Mouse (Mus musculus): ENCODE results near the gene Tmem240. TPM values are rescaled to one million over a fixed set of nuclear protein-coding genes. Genes with fewer than 3 reads are reported as not detected.
A peak's percentile ranks its signal among the peaks of the same experiment; 100 is the strongest.
"Not testable (repeated sequence)": the region's sequence is repeated elsewhere in the genome, so short reads cannot be mapped to it uniquely, and the experiment has no call there.

The Tmem240 gene
- 0.94 and 1.3 TPM in 2 replicates for polyA plus RNA-seq (2015; fragmentation: Nextera tagmentation; extraction: Ambion mirVana)

DNA sequence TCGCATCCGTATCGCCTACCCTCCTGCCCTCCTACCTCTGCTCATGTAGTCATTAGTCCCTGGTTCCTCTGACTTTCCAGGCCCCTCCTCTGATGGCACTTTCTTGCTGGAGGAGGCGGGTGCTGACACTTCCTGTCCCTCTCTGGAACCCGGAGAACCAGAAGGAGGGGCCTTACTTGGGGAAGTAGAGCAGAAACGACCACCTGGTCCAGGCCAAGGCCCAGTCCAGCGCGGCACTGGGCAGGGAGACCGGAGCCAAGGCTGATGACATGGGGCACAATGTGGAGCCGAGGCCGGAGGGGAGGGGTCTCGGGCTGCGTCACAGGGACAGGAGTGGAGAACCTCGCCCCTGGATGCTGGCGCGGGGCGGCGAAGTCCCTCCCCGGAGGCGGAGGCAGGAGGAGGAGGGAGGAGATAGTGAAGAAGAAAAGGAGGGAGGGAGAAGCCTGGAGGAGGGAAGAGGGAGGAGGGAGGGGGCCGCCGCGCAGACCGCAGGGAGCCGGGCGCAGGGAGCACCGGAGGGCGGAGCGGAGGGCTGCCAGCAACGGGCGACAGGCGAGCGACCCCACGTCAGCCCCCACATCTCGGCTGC lies at the start of gene Tmem240:
Gene Tmem240 (plus strand): TSS at position 451 of the 592 bp plus-strand sequence.
- Histone ChIP-seq H3K4me2 (peak within 1 kb of the TSS; percentile 89), H3K27me3 (no peaks in the 10 kb centered on the region), H3K27ac (peak within 1 kb of the TSS; percentile 94), H3K4me3 (peak within 1 kb of the TSS; percentile 94), H3K36me3 (peaks cover 22% of the 10 kb centered on the region), H3K4me1 (peaks cover 25% of the 10 kb centered on the region), H3K9ac (peak within 1 kb of the TSS; percentile 81), H3K9me3 (no peaks in the 10 kb centered on the region)
- WGBS: under 1% methylated on average over 28 of the region's 35 CpGs
- ATAC-seq (ENCODE audit: insufficient number of reproducible peaks, low FRiP score, low TSS enrichment, low read depth): peak; percentile 90

DNA sequence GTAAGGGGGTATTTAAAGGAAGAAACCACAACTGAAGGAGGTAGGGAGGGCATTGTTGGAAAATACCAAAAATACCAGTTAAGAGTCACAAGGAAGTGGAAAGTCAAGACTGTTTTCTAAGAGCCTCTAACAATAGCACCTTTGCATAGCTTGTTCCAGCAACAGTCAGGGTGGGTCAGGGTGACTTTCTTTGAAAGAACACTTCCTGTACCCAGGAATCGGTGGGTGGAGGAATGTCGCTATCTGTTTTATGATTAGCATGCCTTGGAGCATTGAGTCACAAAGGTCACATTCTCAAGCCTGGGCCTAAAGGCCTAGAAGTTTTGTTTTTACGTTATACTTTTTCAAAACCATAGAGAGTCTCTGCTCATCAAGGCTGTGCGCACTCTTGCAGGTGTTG lies 46.8 kb upstream of the Tmem240 start:
- not testable (repeated sequence) for H3K36me3 ChIP-seq; H3K4me2 ChIP-seq; H3K4me3 ChIP-seq; H3K4me1 ChIP-seq; H3K27ac ChIP-seq; H3K9me3 ChIP-seq; H3K27me3 ChIP-seq; ATAC-seq (ENCODE audit: insufficient number of reproducible peaks, low FRiP score, low TSS enrichment, low read depth); H3K9ac ChIP-seq
- WGBS: 82% methylated on average over 4 of the region's 4 CpGs

DNA sequence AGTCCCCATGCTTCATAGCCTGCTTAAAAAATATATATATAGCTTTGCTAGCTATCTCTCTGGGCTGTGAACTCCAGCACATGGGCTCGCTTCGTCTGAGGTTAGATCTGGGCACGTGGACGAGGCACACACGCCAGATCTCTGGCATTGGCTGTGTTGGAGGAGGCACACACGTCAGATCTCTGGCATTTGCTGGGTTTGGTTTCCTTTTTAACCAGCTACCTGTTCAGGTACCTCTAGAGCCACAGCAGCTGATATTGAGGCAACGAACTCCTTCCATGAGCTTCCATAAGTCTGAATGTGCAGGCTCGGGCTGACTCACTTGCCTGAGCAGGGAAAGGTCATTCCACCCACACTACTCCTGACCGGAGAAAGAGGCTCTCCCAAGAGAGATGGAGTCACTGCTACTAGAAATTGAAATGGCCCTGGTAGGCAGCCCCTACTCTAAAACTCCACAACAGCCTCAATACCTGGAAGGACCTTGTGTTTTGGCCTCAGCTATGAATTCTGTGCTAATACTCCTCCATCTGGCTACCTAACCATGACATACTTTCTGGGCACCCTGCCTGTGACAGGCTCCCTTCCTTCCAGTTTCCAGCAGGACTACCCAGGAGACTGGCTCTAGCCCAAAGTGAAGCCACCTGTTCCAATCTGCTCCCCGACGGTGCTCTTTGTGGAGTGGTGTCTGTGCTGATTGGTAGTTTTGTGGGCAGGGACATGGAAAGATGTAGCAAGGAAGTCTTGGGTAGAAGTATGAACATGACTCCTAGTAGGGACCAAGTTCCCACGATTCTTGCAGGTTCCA lies 43.8 kb upstream of the Tmem240 start:
- peaks cover 17% of the 10 kb centered on the region for H3K4me1 ChIP-seq
- no peak for ATAC-seq (ENCODE audit: insufficient number of reproducible peaks, low FRiP score, low TSS enrichment, low read depth)
- H3K9ac ChIP-seq: no peak overlapping the region
- WGBS: 82% methylated on average over 12 of the region's 12 CpGs
- H3K27ac ChIP-seq: no peak overlapping the region
- no peak overlapping the region for H3K4me2 ChIP-seq
- H3K9me3 ChIP-seq: no peaks in the 10 kb centered on the region
- H3K36me3 ChIP-seq: no peaks in the 10 kb centered on the region
- H3K4me3 ChIP-seq: no peak overlapping the region
- H3K27me3 ChIP-seq: no peaks in the 10 kb centered on the region

DNA sequence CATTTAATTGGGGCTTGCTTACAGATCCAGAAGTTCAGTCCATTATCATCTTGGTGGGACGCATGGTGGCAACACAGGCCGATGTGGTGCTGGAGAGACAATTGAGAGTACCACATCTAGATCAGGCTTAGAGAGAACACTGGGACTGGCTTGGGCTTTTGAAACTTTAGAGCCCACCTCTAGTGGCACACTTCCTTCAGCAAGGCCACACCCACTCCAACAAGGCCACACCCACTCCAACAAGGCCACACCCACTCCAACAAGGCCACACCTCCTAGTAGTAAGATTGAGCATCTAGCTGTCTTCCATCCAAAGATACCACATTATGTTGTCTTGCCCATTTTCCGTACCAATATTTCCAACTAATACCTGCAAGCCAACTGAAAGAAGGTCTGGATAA lies 42.2 kb upstream of the Tmem240 start:
- ATAC-seq (ENCODE audit: insufficient number of reproducible peaks, low FRiP score, low TSS enrichment, low read depth): no peak
- H3K4me3 ChIP-seq: no peak overlapping the region
- H3K36me3 ChIP-seq: no peaks in the 10 kb centered on the region
- H3K27me3 ChIP-seq: no peaks in the 10 kb centered on the region
- H3K4me1 ChIP-seq: peaks cover 28% of the 10 kb centered on the region
- no peak overlapping the region for H3K9ac ChIP-seq
- H3K4me2 ChIP-seq: no peak overlapping the region
- H3K27ac ChIP-seq: no peak overlapping the region
- 96% methylated on average over 3 of the region's 3 CpGs for WGBS
- H3K9me3 ChIP-seq: no peaks in the 10 kb centered on the region

DNA sequence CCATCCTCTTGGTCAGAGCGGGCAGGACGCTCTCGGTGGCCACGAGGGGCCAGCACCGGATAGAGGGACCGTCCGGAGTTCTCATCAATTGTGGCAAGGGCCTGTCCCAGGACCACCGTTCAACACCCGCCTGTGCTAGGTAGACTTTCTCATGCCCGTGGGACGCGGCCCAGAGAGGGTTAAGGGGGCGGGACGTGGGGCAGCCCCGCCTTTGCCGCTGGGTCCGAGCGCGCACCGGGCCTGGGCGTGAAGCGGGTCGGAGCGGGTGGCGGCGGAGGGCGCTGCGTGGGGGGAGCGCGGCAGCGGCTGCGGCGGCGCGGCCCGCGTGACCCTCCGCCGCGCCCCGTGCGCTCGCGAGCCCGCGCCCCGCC lies 40.5 kb upstream of the Tmem240 start, which contains the start of gene Fndc10:
Gene Fndc10 (plus strand): TSS at position 232 of the 371 bp plus-strand sequence.
- H3K9me3 ChIP-seq: no peaks in the 10 kb centered on the region
- no peaks in the 10 kb centered on the region for H3K36me3 ChIP-seq
- H3K27ac ChIP-seq: peak within 1 kb of the TSS; percentile 86
- peak; percentile 76; the same call in 1 of the 2 replicates for ATAC-seq (ENCODE audit: insufficient number of reproducible peaks, low FRiP score, low TSS enrichment, low read depth)
- H3K4me2 ChIP-seq: peak within 1 kb of the TSS; percentile 95
- peaks cover 28% of the 10 kb centered on the region for H3K4me1 ChIP-seq
- under 1% methylated on average over 33 of the region's 47 CpGs for WGBS
- peak within 1 kb of the TSS; percentile 74 for H3K4me3 ChIP-seq
- peak within 1 kb of the TSS; percentile 66 for H3K9ac ChIP-seq
- no peaks in the 10 kb centered on the region for H3K27me3 ChIP-seq

DNA sequence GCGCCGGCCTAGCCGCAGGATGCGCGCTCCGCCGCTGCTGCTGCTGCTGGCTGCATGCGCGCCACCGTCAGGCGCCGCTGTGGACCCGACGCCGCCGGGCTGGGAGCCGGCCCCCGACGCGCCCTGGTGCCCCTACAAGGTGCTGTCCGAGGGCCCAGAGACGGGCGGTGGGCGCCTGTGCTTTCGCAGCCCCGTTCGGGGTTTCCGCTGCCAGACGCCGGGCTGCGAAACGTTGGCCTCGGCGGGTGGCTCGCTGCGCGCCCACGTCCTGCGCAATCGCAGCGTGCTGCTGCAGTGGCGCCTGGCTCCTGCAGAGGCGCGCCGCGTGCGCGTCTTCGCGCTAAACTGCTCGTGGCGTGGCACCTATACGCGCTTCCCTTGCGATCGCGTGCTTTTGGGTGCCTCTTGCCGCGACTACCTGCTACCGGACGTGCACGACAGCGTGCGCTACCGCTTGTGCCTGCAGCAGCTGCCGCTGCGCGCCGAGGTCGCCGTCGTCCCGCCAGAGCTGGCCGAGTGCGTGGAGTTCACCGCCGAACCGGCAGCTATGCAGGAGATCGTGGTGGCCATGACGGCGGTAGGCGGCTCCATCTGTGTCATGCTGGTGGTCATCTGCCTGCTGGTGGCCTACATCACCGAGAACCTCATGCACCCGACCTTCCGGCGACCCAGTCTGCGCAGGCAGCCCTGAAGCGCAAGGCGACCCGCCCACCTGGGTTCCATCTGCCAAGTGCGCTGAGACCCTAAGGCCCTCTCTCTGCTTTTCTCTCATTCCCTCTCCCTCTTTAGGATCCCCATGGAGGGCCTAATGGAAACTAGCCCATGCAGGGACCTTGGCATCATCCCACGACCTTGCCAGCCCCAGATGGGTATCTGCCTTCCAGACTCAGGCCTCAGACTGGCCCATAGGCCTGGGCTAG lies 39.9 kb upstream of the Tmem240 start:
- Histone ChIP-seq H3K4me1 (peaks cover 28% of the 10 kb centered on the region), H3K27me3 (no peaks in the 10 kb centered on the region), H3K36me3 (no peaks in the 10 kb centered on the region), H3K4me2 (peak overlapping the region; percentile 95), H3K4me3 (peak overlapping the region; percentile 74), H3K9me3 (no peaks in the 10 kb centered on the region), H3K9ac (peak overlapping the region; percentile 66), H3K27ac (peak overlapping the region; percentile 86)
- under 1% methylated on average over 76 of the region's 92 CpGs for WGBS
- ATAC-seq (ENCODE audit: insufficient number of reproducible peaks, low FRiP score, low TSS enrichment, low read depth): peak; percentile 60; the same call in 1 of the 2 replicates

DNA sequence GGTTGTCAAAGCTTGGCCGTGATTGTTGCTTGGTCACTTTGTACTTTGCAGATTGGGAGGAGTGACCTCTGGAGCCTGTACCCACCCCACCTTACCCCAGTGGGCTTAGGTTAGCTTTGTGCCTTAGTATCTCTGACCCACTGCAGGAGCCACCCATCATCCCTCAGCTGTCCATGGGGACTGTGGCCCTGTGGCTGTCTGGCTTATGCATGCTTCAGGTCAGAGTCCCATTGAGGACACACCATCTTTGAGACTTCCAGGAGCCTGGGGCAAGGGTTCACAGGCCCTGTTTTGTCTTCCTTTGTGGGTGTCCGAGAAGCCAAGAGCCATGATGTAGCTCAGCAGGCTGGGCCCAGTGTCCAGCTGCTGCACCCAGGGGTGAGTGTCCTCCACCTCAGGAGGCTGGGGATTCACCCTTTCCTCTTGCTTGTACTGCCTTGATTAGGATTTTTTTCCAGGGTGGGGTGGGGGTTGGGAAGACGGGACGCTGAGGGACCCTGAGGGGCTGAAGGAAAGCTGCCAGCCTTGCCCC lies 39.0 kb upstream of the Tmem240 start:
- Histone ChIP-seq H3K36me3 (no peaks in the 10 kb centered on the region), H3K4me3 (peak overlapping the region; percentile 74), H3K9ac (peak overlapping the region; percentile 66; the same call in 1 of the 2 replicates), H3K27me3 (no peaks in the 10 kb centered on the region), H3K9me3 (no peaks in the 10 kb centered on the region), H3K4me1 (peaks cover 28% of the 10 kb centered on the region), H3K27ac (no peak overlapping the region), H3K4me2 (peak overlapping the region; percentile 95)
- WGBS: 70% methylated on average over 4 of the region's 4 CpGs
- no peak for ATAC-seq (ENCODE audit: insufficient number of reproducible peaks, low FRiP score, low TSS enrichment, low read depth)

DNA sequence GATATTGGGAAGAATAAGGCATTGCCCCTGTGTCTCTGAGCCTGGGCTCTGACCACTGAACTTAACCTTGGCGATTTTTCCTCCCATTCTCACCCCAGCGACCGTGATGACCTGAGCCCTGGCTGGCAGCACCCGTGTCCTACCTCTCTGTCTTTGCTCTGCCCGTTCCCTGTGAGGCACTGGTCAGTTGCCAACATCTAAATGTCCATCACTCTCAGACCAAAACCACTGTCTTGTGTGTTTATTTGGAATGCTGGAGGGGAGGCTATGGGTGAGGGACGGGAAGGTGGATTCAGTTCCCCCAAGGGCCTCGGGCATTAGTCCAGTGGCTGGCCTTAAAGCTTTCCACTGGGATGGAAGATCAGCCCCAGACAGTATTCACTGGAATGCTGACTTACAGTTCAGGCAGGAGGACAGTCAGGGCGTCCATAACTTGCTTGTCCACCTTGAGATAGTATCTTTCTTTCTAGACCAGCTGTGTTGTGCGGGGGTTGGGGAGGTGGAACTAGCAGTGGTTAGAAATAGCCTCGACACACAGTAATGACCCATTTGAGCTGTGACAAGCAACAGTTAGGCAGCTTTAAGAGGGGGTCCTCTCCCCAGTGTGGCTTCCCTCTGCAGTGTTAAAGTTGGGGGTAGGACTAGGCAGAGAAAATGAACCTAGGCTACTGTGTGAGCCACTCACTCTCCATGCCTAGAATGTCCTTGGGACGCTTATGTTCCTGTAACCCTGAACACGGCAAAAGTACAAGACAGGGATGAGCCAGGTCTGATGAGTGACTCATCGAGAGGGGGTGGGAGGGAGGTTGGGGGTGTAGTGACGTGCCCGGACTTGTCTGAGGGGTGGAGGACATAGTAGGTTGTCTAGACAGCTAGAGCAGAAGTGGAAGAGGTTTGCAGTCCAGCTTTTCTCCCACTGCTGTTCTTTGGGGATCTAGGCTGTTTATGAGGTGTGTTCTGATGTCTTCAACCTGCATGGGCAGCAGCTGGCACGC lies 38.0 kb upstream of the Tmem240 start:
- Histone ChIP-seq H3K4me3 (no peak overlapping the region), H3K9me3 (no peaks in the 10 kb centered on the region), H3K36me3 (no peaks in the 10 kb centered on the region), H3K4me2 (0 out of 2 replicates have a peak overlapping the region, but pooled peaks have one; percentile 10), H3K4me1 (peaks cover 28% of the 10 kb centered on the region), H3K27me3 (no peaks in the 10 kb centered on the region), H3K27ac (no peak overlapping the region; the same call in 1 of the 2 replicates), H3K9ac (no peak overlapping the region)
- no peak for ATAC-seq (ENCODE audit: insufficient number of reproducible peaks, low FRiP score, low TSS enrichment, low read depth)
- 66% methylated on average over 16 of the region's 16 CpGs for WGBS

DNA sequence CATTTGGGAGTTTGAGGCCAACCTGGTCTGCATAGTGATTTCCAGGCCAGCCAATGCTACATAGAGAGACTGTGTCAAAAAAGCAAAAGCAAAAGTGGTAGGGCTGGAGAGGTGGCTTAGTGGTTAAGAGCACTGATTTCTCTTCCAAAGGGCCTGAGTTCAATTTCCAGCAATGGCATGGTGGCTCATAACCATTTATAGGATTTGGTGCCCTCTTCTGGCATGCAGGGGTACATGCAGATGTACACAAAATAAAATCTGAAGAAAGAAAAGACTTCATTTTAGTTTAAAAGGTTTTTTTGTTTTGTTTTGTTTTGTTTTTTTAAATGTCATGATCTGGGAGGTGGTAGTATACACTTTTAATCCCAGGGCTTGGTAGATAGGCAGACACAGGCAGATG lies 34.2 kb upstream of the Tmem240 start:
- Histone ChIP-seq H3K4me2 (no peak overlapping the region), H3K4me3 (no peak overlapping the region), H3K9ac (no peak overlapping the region), H3K27me3 (no peaks in the 10 kb centered on the region), H3K36me3 (no peaks in the 10 kb centered on the region), H3K4me1 (peaks cover 14% of the 10 kb centered on the region), H3K9me3 (no peaks in the 10 kb centered on the region), H3K27ac (no peak overlapping the region)
- ATAC-seq (ENCODE audit: insufficient number of reproducible peaks, low FRiP score, low TSS enrichment, low read depth): no peak

DNA sequence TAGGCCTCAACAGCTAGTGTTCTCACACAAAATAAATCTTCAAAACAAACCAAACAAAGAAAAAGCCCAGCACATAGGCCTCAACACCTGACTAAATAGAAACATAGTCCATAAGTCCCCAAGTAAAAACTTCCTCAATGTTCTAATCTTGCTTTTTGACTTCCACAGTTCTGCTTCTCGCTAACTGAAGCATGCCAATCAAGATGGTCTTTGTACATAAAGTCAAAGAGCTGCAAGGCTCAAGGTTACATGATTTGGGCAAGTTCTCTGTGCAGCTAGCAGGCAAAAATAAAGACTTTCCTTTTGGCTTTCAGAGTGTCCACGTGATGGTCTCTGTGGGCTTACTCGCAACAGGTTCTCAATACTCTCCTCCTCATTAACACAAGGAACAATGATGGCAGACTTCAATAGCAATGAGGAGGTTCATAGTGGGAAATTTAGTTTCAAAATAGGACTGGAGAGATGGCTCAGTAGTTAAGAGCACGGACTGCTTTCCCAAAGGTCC lies 31.1 kb upstream of the Tmem240 start:
- H3K27ac ChIP-seq: no peak overlapping the region
- H3K9me3 ChIP-seq: no peaks in the 10 kb centered on the region
- no peak overlapping the region for H3K4me2 ChIP-seq
- peaks cover 7% of the 10 kb centered on the region; the same call in 1 of the 2 replicates for H3K4me1 ChIP-seq
- ATAC-seq (ENCODE audit: insufficient number of reproducible peaks, low FRiP score, low TSS enrichment, low read depth): no peak
- H3K36me3 ChIP-seq: no peaks in the 10 kb centered on the region
- no peak overlapping the region for H3K4me3 ChIP-seq
- 94% methylated on average over 4 of the region's 4 CpGs for WGBS
- no peaks in the 10 kb centered on the region for H3K27me3 ChIP-seq
- H3K9ac ChIP-seq: no peak overlapping the region
